Mouse (Mus musculus) forebrain, embryonic 10.5 days (tissue): Measurements from ENCODE around the gene Pxn. TPM values are rescaled to one million over a fixed set of nuclear protein-coding genes. Genes with fewer than 3 reads are reported as not detected.
"Not testable (repeated sequence)": the region's sequence is repeated elsewhere in the genome, so short reads cannot be mapped to it uniquely, and the experiment has no call there.

Source experiments
- DNase-seq: peaks from one replicate; pipeline ENCODE4 v3.0.0-alpha.2; 2017; ENCODE audit warnings: low spot score; ENCODE audit errors: extremely low spot score
- H3K27ac ChIP-seq: fragments of 300-500 bp; sonication (generic); 2 replicates; pipeline ENCODE4 v1.5.1; 2016; ENCODE audit warnings: mild to moderate bottlenecking
- H3K27me3 ChIP-seq: fragments of 300-500 bp; sonication (generic); 2 replicates; pipeline ENCODE4 v1.6.1; 2016; ENCODE audit warnings: mild to moderate bottlenecking; ENCODE audit not compliant: poor library complexity, severe bottlenecking
- H3K36me3 ChIP-seq: fragments of 300-500 bp; sonication (generic); replicated peaks from 2 replicates; pipeline ENCODE4 v1.6.1; 2016; ENCODE audit warnings: mild to moderate bottlenecking, moderate library complexity
- H3K4me1 ChIP-seq: fragments of 300-500 bp; sonication (generic); 2 replicates; pipeline ENCODE4 v1.6.1; 2016
- H3K4me3 ChIP-seq: fragments of 300-500 bp; sonication (generic); 2 replicates; pipeline ENCODE4 v1.5.1; 2016; ENCODE audit warnings: mild to moderate bottlenecking, moderate library complexity
- H3K9me3 ChIP-seq: fragments of 300-500 bp; sonication (generic); 2 replicates; pipeline ENCODE4 v1.6.1; 2016; ENCODE audit warnings: mild to moderate bottlenecking, moderate library complexity
- WGBS: fragments of 180-500 bp; shearing (Covaris S2); methylation state at CpG from one replicate; pipeline ENCODE4 v1.1.7; 2016; 5-methylcytosine and 5-hydroxymethylcytosine counted together
- polyA plus RNA-seq: library from polyadenylated mRNA; unstranded; fragments of >200 nt; fragmentation: Nextera tagmentation; extraction: Ambion mirVana; gene quantifications from 2 replicates; pipeline ENCODE4 v1.2.1, GENCODE M21; 2016

Pxn gene
- polyA plus RNA-seq, 1 experiment from 2014 or later: 34.3 TPM

DNA sequence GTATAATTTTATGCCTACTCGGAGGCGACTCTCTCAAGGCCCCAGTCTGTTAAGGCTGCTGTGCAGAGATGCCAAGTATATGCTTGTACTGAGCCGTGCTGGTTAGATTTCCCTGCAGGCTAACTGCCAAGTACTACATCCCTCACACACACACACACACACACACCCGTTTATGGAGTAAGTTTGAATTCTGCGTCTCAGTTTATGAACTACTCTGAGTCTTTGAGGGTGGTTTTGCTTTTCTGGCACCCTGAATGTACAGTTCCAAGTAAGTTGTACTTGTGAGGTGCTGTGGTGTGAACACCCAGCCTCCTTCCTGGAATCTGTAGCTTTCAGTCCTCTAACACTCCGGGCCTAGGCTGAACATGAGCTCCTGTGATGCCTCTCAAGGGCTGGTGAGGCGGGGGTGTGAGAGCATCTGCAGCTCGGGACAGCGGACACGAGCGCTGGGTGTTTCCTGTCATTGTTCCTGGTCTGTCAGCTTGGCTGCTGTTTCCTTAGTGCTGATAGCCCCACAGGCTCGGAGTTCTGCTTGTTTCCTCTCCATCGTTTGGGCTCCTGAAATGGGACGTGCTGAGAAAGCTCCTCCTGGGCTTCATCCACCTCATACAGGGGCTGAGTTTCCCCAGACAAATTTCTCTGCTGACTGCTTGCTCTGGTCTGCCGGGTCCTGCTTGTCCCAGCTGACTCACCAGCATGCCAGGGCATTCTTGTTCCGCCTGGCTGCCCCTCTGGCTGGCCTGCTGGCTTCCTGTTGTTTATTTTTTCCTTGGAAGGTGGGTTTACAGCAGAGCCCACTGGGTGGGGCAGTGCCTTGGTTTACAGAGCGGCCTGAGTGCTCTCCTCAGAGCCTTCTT lies 66.4 kb downstream of the Pxn start:
- Histone ChIP-seq H3K36me3 (peaks cover 81% of the 10 kb centered on the region), H3K4me3 (0 out of 2 replicates have a peak overlapping the region, but pooled peaks have one; percentile 2), H3K27ac (peak overlapping the region; percentile 26; the same call in 1 of the 2 replicates), H3K27me3 (no peaks in the 10 kb centered on the region), H3K9me3 (no peaks in the 10 kb centered on the region), H3K4me1 (peaks cover 23% of the 10 kb centered on the region)
- 79% methylated on average over 17 of the region's 17 CpGs for WGBS
- DNase-seq: no peak

DNA sequence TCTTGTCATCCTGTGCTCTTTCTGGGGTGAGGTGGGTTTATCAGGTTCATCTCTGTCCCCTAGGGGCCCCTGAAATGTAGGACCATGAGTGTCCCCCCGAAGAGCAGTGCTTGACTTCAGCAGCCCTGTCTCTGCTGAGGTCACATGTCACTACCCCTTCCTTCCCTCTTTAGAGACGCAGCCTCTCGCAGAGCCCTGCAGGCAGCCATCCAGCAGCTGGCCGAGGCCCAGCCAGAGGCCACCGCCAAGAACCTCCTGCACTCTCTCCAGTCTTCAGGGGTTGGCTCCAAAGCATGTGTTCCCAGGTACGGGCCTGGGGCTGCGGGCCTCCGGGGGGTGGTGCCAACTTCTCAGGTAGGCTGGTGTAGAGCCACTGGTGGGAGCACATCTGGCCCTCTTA lies 68.5 kb downstream of the Pxn start:
- Histone ChIP-seq H3K36me3 (peaks cover 94% of the 10 kb centered on the region), H3K9me3 (no peaks in the 10 kb centered on the region), H3K4me1 (0 out of 2 replicates have a peak, but pooled peaks cover 5% of the 10 kb centered on the region), H3K27me3 (no peaks in the 10 kb centered on the region), H3K27ac (no peak overlapping the region), H3K4me3 (no peak overlapping the region)
- WGBS: 94% methylated on average over 8 of the region's 8 CpGs
- DNase-seq: no peak

DNA sequence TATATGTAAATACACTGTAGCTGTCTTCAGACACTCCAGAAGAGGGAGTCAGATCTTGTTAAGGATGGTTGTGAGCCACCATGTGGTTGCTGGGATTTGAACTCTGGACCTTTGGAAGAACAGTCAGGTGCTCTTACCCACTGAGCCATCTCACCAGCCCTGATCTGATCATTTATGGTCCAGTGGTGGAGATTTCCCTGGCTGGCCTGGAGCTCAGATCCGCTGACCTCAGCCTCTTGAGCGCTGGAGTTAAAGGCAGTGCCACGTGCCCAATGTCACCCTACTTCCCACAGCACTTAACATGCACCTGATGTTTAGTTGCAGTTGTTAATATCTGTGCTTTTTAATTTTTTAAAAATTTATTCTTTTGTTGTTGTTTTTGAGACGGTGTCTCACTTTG lies 71.2 kb downstream of the Pxn start:
- peaks cover 99% of the 10 kb centered on the region for H3K36me3 ChIP-seq
- 99% methylated on average over 4 of the region's 4 CpGs for WGBS
- not testable (repeated sequence) for H3K27ac ChIP-seq, DNase-seq, H3K27me3 ChIP-seq, H3K4me1 ChIP-seq, H3K4me3 ChIP-seq
- peaks cover 11% of the 10 kb centered on the region for H3K9me3 ChIP-seq

- DNase-seq: no peak
- H3K4me3 ChIP-seq: no peak overlapping the region
- no peak overlapping the region for H3K27ac ChIP-seq
- peaks cover 99% of the 10 kb centered on the region for H3K36me3 ChIP-seq
- no peaks in the 10 kb centered on the region for H3K27me3 ChIP-seq
- WGBS: 95% methylated on average over 14 of the region's 14 CpGs
- peaks cover 19% of the 10 kb centered on the region for H3K9me3 ChIP-seq
- no peaks in the 10 kb centered on the region for H3K4me1 ChIP-seq
These were observed 72.4 kb downstream of the Pxn start for GRCm38 (mm10) chr5:115578922-115579321.

GRCm38 (mm10) chr5:115579363-115579762 lies 72.9 kb downstream of the Pxn start:
- no peak for DNase-seq
- Histone ChIP-seq H3K4me3 (no peak overlapping the region), H3K36me3 (peaks cover 99% of the 10 kb centered on the region), H3K9me3 (peaks cover 19% of the 10 kb centered on the region), H3K27me3 (no peaks in the 10 kb centered on the region), H3K4me1 (no peaks in the 10 kb centered on the region), H3K27ac (no peak overlapping the region)
- 93% methylated on average over 5 of the region's 5 CpGs for WGBS

- H3K36me3 ChIP-seq: peaks cover 99% of the 10 kb centered on the region
- H3K27me3 ChIP-seq: no peaks in the 10 kb centered on the region
- WGBS: 94% methylated on average over 14 of the region's 14 CpGs
- peaks cover 19% of the 10 kb centered on the region for H3K9me3 ChIP-seq
- H3K4me3 ChIP-seq: no peak overlapping the region
- 0 out of 2 replicates have a peak, but pooled peaks cover under 1% of the 10 kb centered on the region for H3K4me1 ChIP-seq
- no peak overlapping the region for H3K27ac ChIP-seq
- no peak for DNase-seq
These were observed 73.9 kb downstream of the Pxn start for GRCm38 (mm10) chr5:115580229-115581001.

- peaks cover 99% of the 10 kb centered on the region for H3K36me3 ChIP-seq
- WGBS: 94% methylated on average over 9 of the region's 9 CpGs
These were observed 75.2 kb downstream of the Pxn start for GRCm38 (mm10) chr5:115581662-115582061.

DNA sequence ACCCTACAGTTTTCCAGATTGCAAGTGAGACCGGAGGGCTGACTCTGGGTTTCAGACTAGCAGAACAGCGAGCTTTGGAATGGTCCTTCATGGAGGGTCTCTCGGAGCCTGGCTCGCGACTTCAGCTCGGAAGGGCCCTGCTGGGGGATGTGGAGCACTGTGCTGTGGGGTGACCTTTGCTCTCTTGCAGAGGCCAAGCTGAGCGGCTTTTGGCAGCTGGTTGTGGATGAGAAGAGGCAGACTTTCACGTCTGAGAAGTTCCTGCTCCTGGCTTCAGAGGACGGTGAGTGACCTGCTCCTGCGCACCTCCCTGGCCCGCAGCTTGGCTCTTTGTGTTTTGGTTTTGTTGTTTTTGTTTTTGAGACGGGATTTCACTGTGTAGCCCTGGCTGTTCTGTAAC lies 79.1 kb downstream of the Pxn start:
- Histone ChIP-seq H3K27ac (no peak overlapping the region), H3K27me3 (no peaks in the 10 kb centered on the region), H3K4me1 (0 out of 2 replicates have a peak, but pooled peaks cover 8% of the 10 kb centered on the region), H3K9me3 (peaks cover 19% of the 10 kb centered on the region), H3K4me3 (no peak overlapping the region), H3K36me3 (peaks cover 100% of the 10 kb centered on the region)
- no peak for DNase-seq
- WGBS: 92% methylated on average over 12 of the region's 12 CpGs

More at GRCm38 (mm10) chr5:115581662-115582061, 75.2 kb downstream of the Pxn start:
- Histone ChIP-seq H3K4me3 (no peak overlapping the region), H3K27ac (no peak overlapping the region), H3K27me3 (no peaks in the 10 kb centered on the region), H3K4me1 (0 out of 2 replicates have a peak, but pooled peaks cover 8% of the 10 kb centered on the region), H3K9me3 (peaks cover 19% of the 10 kb centered on the region)
- DNase-seq: no peak

- Histone ChIP-seq H3K4me1 (0 out of 2 replicates have a peak, but pooled peaks cover 8% of the 10 kb centered on the region), H3K36me3 (peaks cover 100% of the 10 kb centered on the region), H3K27me3 (no peaks in the 10 kb centered on the region), H3K4me3 (no peak overlapping the region), H3K27ac (no peak overlapping the region), H3K9me3 (peaks cover 19% of the 10 kb centered on the region)
- WGBS: 86% methylated on average over 15 of the region's 15 CpGs
- DNase-seq: no peak
These were observed 79.7 kb downstream of the Pxn start for GRCm38 (mm10) chr5:115586166-115586565.

GRCm38 (mm10) chr5:115586780-115587179 lies 80.3 kb downstream of the Pxn start:
- H3K27ac ChIP-seq: no peak overlapping the region
- H3K4me3 ChIP-seq: no peak overlapping the region
- no peak for DNase-seq
- H3K4me1 ChIP-seq: 0 out of 2 replicates have a peak, but pooled peaks cover 8% of the 10 kb centered on the region
- 91% methylated on average over 2 of the region's 2 CpGs for WGBS
- H3K9me3 ChIP-seq: peaks cover 17% of the 10 kb centered on the region
- H3K27me3 ChIP-seq: no peaks in the 10 kb centered on the region
- H3K36me3 ChIP-seq: peaks cover 100% of the 10 kb centered on the region

DNA sequence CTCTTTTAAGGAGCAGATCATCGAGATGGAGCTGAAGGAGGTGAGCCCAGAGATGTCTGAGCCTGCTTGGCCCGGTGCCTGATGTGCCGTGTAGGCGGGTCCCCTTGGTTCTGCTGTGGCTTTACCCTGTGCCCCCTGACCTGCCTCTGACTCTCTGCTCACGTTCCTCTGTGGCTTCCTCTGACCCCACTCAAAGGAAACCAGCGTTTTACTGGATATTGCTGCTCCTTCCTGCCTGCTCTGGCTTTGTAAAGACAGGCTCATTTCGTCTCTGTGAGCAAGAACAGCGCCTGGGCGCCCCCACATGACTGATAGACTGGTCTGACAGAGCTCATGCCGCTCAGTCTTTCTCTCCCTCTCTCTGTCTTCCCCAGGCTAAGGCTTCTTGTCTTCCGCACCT lies 84.6 kb downstream of the Pxn start:
- DNase-seq: no peak
- WGBS: 93% methylated on average over 11 of the region's 11 CpGs
- H3K27me3 ChIP-seq: no peaks in the 10 kb centered on the region
- H3K4me1 ChIP-seq: 0 out of 2 replicates have a peak, but pooled peaks cover under 1% of the 10 kb centered on the region
- H3K4me3 ChIP-seq: no peak overlapping the region
- no peak overlapping the region for H3K27ac ChIP-seq
- H3K9me3 ChIP-seq: no peaks in the 10 kb centered on the region
- H3K36me3 ChIP-seq: peaks cover 100% of the 10 kb centered on the region

DNA sequence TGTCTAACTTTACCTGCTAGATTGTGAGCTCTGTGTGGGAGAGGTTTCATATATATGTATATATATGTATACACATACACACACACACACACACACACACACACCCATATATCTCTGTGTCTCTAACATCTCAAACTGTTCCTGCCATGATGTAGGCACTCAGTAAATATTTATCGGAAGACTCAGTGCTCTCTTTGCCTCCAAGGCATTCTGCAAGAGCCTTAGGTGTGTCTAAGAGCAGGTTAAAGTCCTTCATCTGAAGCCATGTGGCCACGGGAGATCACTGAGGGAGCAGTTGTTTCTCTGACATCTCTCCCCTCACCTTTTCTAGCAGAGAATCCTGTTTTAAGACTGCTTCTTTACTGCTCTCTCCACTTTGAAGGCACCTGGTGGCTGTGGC lies 85.0 kb downstream of the Pxn start:
- H3K36me3 ChIP-seq: peaks cover 100% of the 10 kb centered on the region
- H3K27ac ChIP-seq: no peak overlapping the region
- no peak overlapping the region for H3K4me3 ChIP-seq
- DNase-seq: no peak
- H3K27me3 ChIP-seq: no peaks in the 10 kb centered on the region
- no peaks in the 10 kb centered on the region for H3K4me1 ChIP-seq
- WGBS: 95% methylated on average over 2 of the region's 2 CpGs
- no peaks in the 10 kb centered on the region for H3K9me3 ChIP-seq

DNA sequence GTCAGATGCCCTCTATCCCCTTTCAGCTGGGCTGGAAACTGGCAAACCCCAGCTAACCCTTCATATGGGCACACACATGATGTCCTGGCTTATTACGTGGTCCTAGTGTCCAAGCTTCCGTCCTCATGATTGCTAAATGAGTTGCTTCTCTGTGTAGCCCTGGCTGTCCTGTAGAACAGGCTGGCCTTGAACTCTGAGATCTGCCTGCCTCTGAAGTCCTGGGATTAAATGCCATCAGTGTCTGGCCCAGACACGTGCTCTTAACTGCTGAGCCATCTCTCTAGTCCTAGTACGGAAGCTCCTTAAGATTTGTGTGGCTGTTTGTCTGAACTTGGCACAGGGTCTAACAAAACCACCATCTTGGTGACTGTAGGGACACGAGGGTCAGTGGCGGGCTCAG lies 97.1 kb downstream of the Pxn start:
- 92% methylated on average over 6 of the region's 6 CpGs for WGBS
- no peaks in the 10 kb centered on the region for H3K9me3 ChIP-seq
- H3K36me3 ChIP-seq: peaks cover 100% of the 10 kb centered on the region
- DNase-seq: no peak
- no peak overlapping the region for H3K27ac ChIP-seq
- H3K27me3 ChIP-seq: no peaks in the 10 kb centered on the region
- H3K4me3 ChIP-seq: no peak overlapping the region
- no peaks in the 10 kb centered on the region for H3K4me1 ChIP-seq
